Comparison of ENCODE assay signal across 17 mouse cellular contexts in the genomic region with DNA sequence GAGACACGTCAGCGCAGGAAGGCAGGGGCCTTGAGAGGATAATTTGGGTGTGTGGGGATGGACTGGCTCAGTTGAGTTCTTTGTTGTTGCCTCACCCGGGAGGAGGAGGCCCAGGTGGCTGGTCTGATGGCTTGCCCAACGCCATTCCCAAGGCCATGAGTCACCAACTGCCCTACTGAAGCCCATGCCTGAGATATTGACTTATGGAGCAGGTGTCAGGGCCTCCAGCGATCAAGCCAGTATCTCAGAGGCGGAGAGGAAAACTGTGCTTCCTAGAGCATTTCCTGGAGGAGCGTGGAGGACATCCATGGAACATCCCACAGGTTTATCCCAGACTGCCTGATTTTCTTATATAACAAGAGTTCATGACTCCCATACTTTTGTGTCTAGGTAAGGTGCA. TPM values are rescaled to one million over a fixed set of nuclear protein-coding genes. Genes with fewer than 3 reads are reported as not detected.
DNase-seq lines count a peak whose midpoint lies in the region; ATAC-seq and TF ChIP-seq lines count a peak whose summit lies in the region.
"Had no signal": no experiment of that assay in that cellular context is flagged by ENCODE, and none has a peak within 500 bp of the region (broad histone marks: within the 10 kb centered on the region; RNA-seq: fewer than 3 reads in every experiment).

No protein-coding gene starts in this region.

- peak overlapping the region; percentile 92; the same call in 1 of the 2 replicates for H3K27ac ChIP-seq in heart, postnatal 0 days (ENCODE audit: low read depth)
- peak overlapping the region; percentile 83 for H3K27ac ChIP-seq in macrophage
- H3K27ac ChIP-seq: hindbrain, embryonic 13.5 days; limb, embryonic 12.5 days had no signal

- 68% methylated on average over 7 of the region's 7 CpGs for WGBS in heart, postnatal 0 days
- 82% methylated on average over 7 of the region's 7 CpGs for WGBS in macrophage (ENCODE audit: missing documents)

- DNase-seq in adrenal gland, adult 2 months = peak; percentile 40
- DNase-seq in adrenal gland, postnatal 14 days = no peak
- DNase-seq in heart, postnatal 0 days (ENCODE audit: low spot score) = no peak
- DNase-seq in heart, adult 9 months (ENCODE audit: low spot score in 2 of 2) = no peak
- DNase-seq in layer of hippocampus, adult 9-11 months = no peak
- no peak for DNase-seq in layer of hippocampus, adult 11-12 months (ENCODE audit: low spot score)

- H3K79me2 ChIP-seq in C2C12 (ENCODE audit: control insufficient read depth, insufficient read depth) (no peaks in the 10 kb centered on the region), macrophage (ENCODE audit: inconsistent target) (no peaks in the 10 kb centered on the region; the same call in 1 of the 2 replicates)

- no peak overlapping the region for H3K4me2 ChIP-seq in heart, postnatal 0 days (ENCODE audit: low read depth, low read length)
- H3K4me2 ChIP-seq: limb, embryonic 12.5 days had no signal

- no peaks in the 10 kb centered on the region for H3K79me3 ChIP-seq in C2C12 (ENCODE audit: low read depth)

- ATAC-seq in heart, postnatal 0 days (ENCODE audit: insufficient read depth, low read depth) = no peak

- H3K9me3 ChIP-seq in heart, postnatal 0 days (replicated peaks; ENCODE audit: control insufficient read depth, low read length) = no peaks in the 10 kb centered on the region
- H3K9me3 ChIP-seq: forebrain, embryonic 10.5 days; hindbrain, embryonic 13.5 days; limb, embryonic 12.5 days; megakaryocyte, embryonic 14.5 days; neural tube, embryonic 15.5 days had no signal

- H3K9ac ChIP-seq in heart, postnatal 0 days (replicated peaks; ENCODE audit: low read depth, low read length) = no peak overlapping the region
- H3K9ac ChIP-seq: hindbrain, embryonic 13.5 days; limb, embryonic 12.5 days; lung, embryonic 14.5 days; neural tube, embryonic 15.5 days had no signal

- no peak for TF ChIP-seq EP300 in heart, postnatal 0 days (IDR thresholded peaks at IDR 0.05; ENCODE audit: low read depth)

- H3K4me3 ChIP-seq in heart, postnatal 0 days (ENCODE audit: low read depth, low read length) = no peak overlapping the region
- H3K4me3 ChIP-seq in C2C12 (ENCODE audit: insufficient read depth, poor library complexity, severe bottlenecking) (no peak overlapping the region), macrophage (ENCODE audit: inconsistent target) (no peak overlapping the region)
- H3K4me3 ChIP-seq: heart, adult 2 months; hindbrain, embryonic 13.5 days; left cerebral cortex, adult 2 months; limb, embryonic 12.5 days; neural tube, embryonic 15.5 days had no signal

- H3ac ChIP-seq in C2C12 (ENCODE audit: control insufficient read depth, insufficient read length, low read depth) = no peak overlapping the region

- peaks cover 19% of the 10 kb centered on the region for H3K4me1 ChIP-seq in heart, postnatal 0 days (ENCODE audit: control insufficient read depth, insufficient read depth)

- H3K36me3 ChIP-seq in heart, postnatal 0 days (replicated peaks; ENCODE audit: control insufficient read depth, insufficient read depth, low read length) = peaks cover 4% of the 10 kb centered on the region; the same call in 1 of the 2 replicates
- no peaks in the 10 kb centered on the region for H3K36me3 ChIP-seq in C2C12 (ENCODE audit: control insufficient read depth, insufficient read depth)
- no peaks in the 10 kb centered on the region for H3K36me3 ChIP-seq in macrophage (ENCODE audit: inconsistent target)
- H3K36me3 ChIP-seq: hindbrain, embryonic 13.5 days; limb, embryonic 12.5 days; neural tube, embryonic 15.5 days had no signal

- no peaks in the 10 kb centered on the region for H3K27me3 ChIP-seq in heart, postnatal 0 days (ENCODE audit: control insufficient read depth, insufficient read depth, low read length)
- no peaks in the 10 kb centered on the region for H3K27me3 ChIP-seq in C2C12 (ENCODE audit: control insufficient read depth, insufficient read depth, insufficient read length)

- TF ChIP-seq CTCF in heart, postnatal 0 days (IDR thresholded peaks at IDR 0.05; ENCODE audit: low read depth) = no peak
- no peak for TF ChIP-seq CTCF in C2C12 (IDR thresholded peaks at IDR 0.05; ENCODE audit: control insufficient read depth, insufficient read depth, insufficient read length)

TF ChIP-seq in C2C12, 6 proteins besides CTCF, POLR2A, EP300 and RAD21:
- TF ChIP-seq MAX (IDR thresholded peaks at IDR 0.05) = no peak
- peak; percentile 53 for TF ChIP-seq MYOD1 (IDR thresholded peaks at IDR 0.05; ENCODE audit: control insufficient read depth, insufficient read length, low read depth)
- TF ChIP-seq USF1 (IDR thresholded peaks at IDR 0.05; ENCODE audit: low read depth) = no peak
- TF ChIP-seq MYOG (IDR thresholded peaks at IDR 0.05; ENCODE audit: control insufficient read depth, extremely low read depth, insufficient read length) = no peak
- TF ChIP-seq CEBPB (IDR thresholded peaks at IDR 0.05; ENCODE audit: low read depth) = peak; percentile 85
- peak; percentile 16 for TF ChIP-seq FOSL1 (IDR thresholded peaks at IDR 0.05; ENCODE audit: insufficient read depth, low read length, poor library complexity, severe bottlenecking)
TF ChIP-seq in C2C12: peak in this region for 3.

RNA-seq across cellular contexts. Expression of a gene that starts 0.7 kb away (rescaled TPM):
- total RNA-seq in adrenal gland, adult 2 months (2021) = 10 to 100 TPM; 63.6 to 69.8 TPM
- polyA plus RNA-seq in adrenal gland, adult 2 months (2012; rRNA removed) = 165 and 174 TPM in 2 replicates
- total RNA-seq in adrenal gland, postnatal 14 days (2021) = 80.9 and 92.2 TPM in 2 replicates
- 141 and 159 TPM in 2 replicates for total RNA-seq in heart, postnatal 0 days (2014; rRNA removed; ENCODE audit: low replicate concordance)
- 69.2 and 73.2 TPM in 2 replicates for polyA plus RNA-seq in heart, postnatal 0 days (2015; fragmentation: Nextera tagmentation; extraction: Ambion mirVana)
- polyA plus RNA-seq in C2C12 (2012; fragmentation: generic; extraction: Trizol) (25.1 TPM), macrophage (2018) (9.0 to 25.4 TPM (median 23.2 TPM) in 3 replicates)
- total RNA-seq in macrophage (2018; cell fraction: chromatin; rRNA removed) = 10 to 100 TPM in 24 of 26 experiments, 1 to 10 TPM in 2; 7.1 to 74.3 (median 43.9) TPM
- total RNA-seq in macrophage (2018; cell fraction: cytosol; rRNA removed) = 10 to 100 TPM; 18.9 to 34.4 (median 26.3) TPM
- 10 to 100 TPM in 24 of 26 experiments, 1 to 10 TPM in 2; 6.8 to 60.6 (median 33.4) TPM for total RNA-seq in macrophage (2018; cell fraction: nucleus; rRNA removed)

RNA-seq across cellular contexts. Expression of a gene that starts 0.8 kb away (rescaled TPM):
- 1 to 10 TPM; 1.5 to 1.7 TPM for total RNA-seq in adrenal gland, adult 2 months (2021)
- polyA plus RNA-seq in adrenal gland, adult 2 months (2012; rRNA removed) = 7.5 and 11.6 TPM in 2 replicates
- total RNA-seq in adrenal gland, postnatal 14 days (2021) = 0.41 and 0.60 TPM in 2 replicates
- 0.15 and 0.66 TPM in 2 replicates for total RNA-seq in heart, postnatal 0 days (2014; rRNA removed; ENCODE audit: low replicate concordance)
- 0.34 and 0.47 TPM in 2 replicates for polyA plus RNA-seq in heart, postnatal 0 days (2015; fragmentation: Nextera tagmentation; extraction: Ambion mirVana)
- polyA plus RNA-seq in C2C12 (2012; fragmentation: generic; extraction: Trizol) (0.48 TPM), macrophage (2018) (0.67 to 4.7 TPM (median 1.4 TPM) in 3 replicates)
- 1 to 10 TPM in 10 of 26 experiments, under 1 TPM in 14, not detected in 2; 0.26 to 2.5 (median 0.83) TPM for total RNA-seq in macrophage (2018; cell fraction: chromatin; rRNA removed)
- 1 to 10 TPM in 24 of 26 experiments, under 1 TPM in 2; 0.71 to 3.7 (median 2.0) TPM for total RNA-seq in macrophage (2018; cell fraction: cytosol; rRNA removed)
- 1 to 10 TPM in 12 of 26 experiments, under 1 TPM in 14; 0.20 to 5.9 (median 0.96) TPM for total RNA-seq in macrophage (2018; cell fraction: nucleus; rRNA removed)

RNA-seq across cellular contexts. Expression of a gene that starts 20.5 kb away (rescaled TPM):
- total RNA-seq in adrenal gland, adult 2 months (2021) = under 1 TPM in 1 of 2 experiments, not detected in 1; 0.48 TPM
- polyA plus RNA-seq in adrenal gland, adult 2 months (2012; rRNA removed) = 0.74 and 1.2 TPM in 2 replicates
- 1.1 TPM in 1 of 2 replicates, not detected in the other for total RNA-seq in adrenal gland, postnatal 14 days (2021)
- total RNA-seq in heart, postnatal 0 days (2014; rRNA removed; ENCODE audit: low replicate concordance) = not detected in 2 replicates
- polyA plus RNA-seq in heart, postnatal 0 days (2015; fragmentation: Nextera tagmentation; extraction: Ambion mirVana) = 0.08 and 0.10 TPM in 2 replicates
- polyA plus RNA-seq in C2C12 (2012; fragmentation: generic; extraction: Trizol) (0.19 TPM), macrophage (2018) (not detected in 3 replicates)
- total RNA-seq in macrophage (2018; cell fraction: chromatin; rRNA removed) = 1 to 10 TPM in 3 of 26 experiments, under 1 TPM in 8, not detected in 15; 0.21 to 1.7 (median 0.51) TPM
- not detected for total RNA-seq in macrophage (2018; cell fraction: cytosol; rRNA removed)
- under 1 TPM in 7 of 26 experiments, not detected in 19; 0.24 to 0.85 (median 0.42) TPM for total RNA-seq in macrophage (2018; cell fraction: nucleus; rRNA removed)
- polyA plus RNA-seq: forebrain, embryonic 10.5 days; G1E; lung, embryonic 14.5 days had no signal

RNA-seq across cellular contexts. Expression of a gene that starts 28.1 kb away (rescaled TPM):
- 10 to 100 TPM in 1 of 2 experiments, 1 to 10 TPM in 1; 8.5 to 13.6 TPM for total RNA-seq in adrenal gland, adult 2 months (2021)
- 22.1 and 33.1 TPM in 2 replicates for polyA plus RNA-seq in adrenal gland, adult 2 months (2012; rRNA removed)
- total RNA-seq in adrenal gland, postnatal 14 days (2021) = 16.8 and 18.3 TPM in 2 replicates
- 50.9 and 52.1 TPM in 2 replicates for total RNA-seq in heart, postnatal 0 days (2014; rRNA removed; ENCODE audit: low replicate concordance)
- polyA plus RNA-seq in heart, postnatal 0 days (2015; fragmentation: Nextera tagmentation; extraction: Ambion mirVana) = 21.1 and 25.6 TPM in 2 replicates
- polyA plus RNA-seq in C2C12 (2012; fragmentation: generic; extraction: Trizol) = 0.13 TPM
- not detected for total RNA-seq in macrophage (2018; cell fraction: chromatin; rRNA removed)
- total RNA-seq in macrophage (2018; cell fraction: cytosol; rRNA removed) = under 1 TPM in 16 of 26 experiments, not detected in 10; 0.03 to 0.10 (median 0.04) TPM
- under 1 TPM in 2 of 26 experiments, not detected in 24; 0.17 to 0.25 TPM for total RNA-seq in macrophage (2018; cell fraction: nucleus; rRNA removed)
- polyA plus RNA-seq in macrophage (2018) = 0.12 TPM in 1 of 3 replicates, not detected in the others

RNA-seq across cellular contexts. Expression of a gene that starts 30.6 kb away (rescaled TPM):
- total RNA-seq in adrenal gland, adult 2 months (2021) = 10 to 100 TPM; 40.7 to 47.9 TPM
- 60.2 and 63.3 TPM in 2 replicates for polyA plus RNA-seq in adrenal gland, adult 2 months (2012; rRNA removed)
- total RNA-seq in adrenal gland, postnatal 14 days (2021) = 38.5 and 38.7 TPM in 2 replicates
- total RNA-seq in heart, postnatal 0 days (2014; rRNA removed; ENCODE audit: low replicate concordance) = 17.3 and 21.6 TPM in 2 replicates
- 30.9 and 32.2 TPM in 2 replicates for polyA plus RNA-seq in heart, postnatal 0 days (2015; fragmentation: Nextera tagmentation; extraction: Ambion mirVana)
- polyA plus RNA-seq in C2C12 (2012; fragmentation: generic; extraction: Trizol) (33.4 TPM), macrophage (2018) (15.2 to 21.5 TPM (median 20.5 TPM) in 3 replicates)
- 10 to 100 TPM; 20.2 to 77.5 (median 50.6) TPM for total RNA-seq in macrophage (2018; cell fraction: chromatin; rRNA removed)
- total RNA-seq in macrophage (2018; cell fraction: cytosol; rRNA removed) = 10 to 100 TPM; 12.6 to 17.8 (median 15.1) TPM
- total RNA-seq in macrophage (2018; cell fraction: nucleus; rRNA removed) = 10 to 100 TPM; 13.4 to 62.9 (median 39.9) TPM
